Mouse (Mus musculus): ENCODE measurements around the gene Cherp. TPM values are rescaled to one million over a fixed set of nuclear protein-coding genes. Genes with fewer than 3 reads are reported as not detected.

Cherp gene
- polyA plus RNA-seq, 1 experiment from 2014 or later: 42.2 TPM

GRCm38 (mm10) chr8:72500521-72500931, 25.5 kb upstream of the Cherp start:
- Histone ChIP-seq H3K36me3 (ENCODE audit: control insufficient read depth, insufficient read depth, low read length) (peaks cover 16% of the 10 kb centered on the region), H3K9ac (ENCODE audit: low read depth, low read length) (no peak overlapping the region), H3K9me3 (replicated peaks; ENCODE audit: control insufficient read depth, low read length) (no peaks in the 10 kb centered on the region), H3K27ac (ENCODE audit: low read depth, low read length) (no peak overlapping the region), H3K4me3 (ENCODE audit: low read depth, low read length) (no peak overlapping the region), H3K4me1 (ENCODE audit: control insufficient read depth, insufficient read depth, low read length) (peaks cover 26% of the 10 kb centered on the region), H3K4me2 (no peak overlapping the region), H3K27me3 (ENCODE audit: control insufficient read depth, insufficient read depth, low read length) (no peaks in the 10 kb centered on the region)
- no peak for ATAC-seq (replicated peaks; ENCODE audit: insufficient number of reproducible peaks, low FRiP score, low TSS enrichment)
- WGBS (ENCODE audit: insufficient replicate concordance): 95% methylated on average over 1 of the region's 1 CpGs

- Histone ChIP-seq H3K4me3 (ENCODE audit: low read depth, low read length) (no peak overlapping the region), H3K9me3 (replicated peaks; ENCODE audit: control insufficient read depth, low read length) (no peaks in the 10 kb centered on the region), H3K4me2 (no peak overlapping the region), H3K36me3 (ENCODE audit: control insufficient read depth, insufficient read depth, low read length) (peaks cover 20% of the 10 kb centered on the region), H3K9ac (ENCODE audit: low read depth, low read length) (no peak overlapping the region), H3K27ac (ENCODE audit: low read depth, low read length) (peak overlapping the region; percentile 37), H3K27me3 (ENCODE audit: control insufficient read depth, insufficient read depth, low read length) (no peaks in the 10 kb centered on the region), H3K4me1 (ENCODE audit: control insufficient read depth, insufficient read depth, low read length) (peaks cover 22% of the 10 kb centered on the region)
- ATAC-seq (replicated peaks; ENCODE audit: insufficient number of reproducible peaks, low FRiP score, low TSS enrichment): no peak
- 80% methylated on average over 2 of the region's 2 CpGs for WGBS (ENCODE audit: insufficient replicate concordance)
Observed at GRCm38 (mm10) chr8:72499521-72500284, 24.7 kb upstream of the Cherp start.

GRCm38 (mm10) chr8:72498527-72498926, 23.5 kb upstream of the Cherp start:
- H3K4me1 ChIP-seq (ENCODE audit: control insufficient read depth, insufficient read depth, low read length): peaks cover 26% of the 10 kb centered on the region

GRCm38 (mm10) chr8:72497911-72498310, 22.9 kb upstream of the Cherp start:
- Histone ChIP-seq H3K27me3 (ENCODE audit: control insufficient read depth, insufficient read depth, low read length) (no peaks in the 10 kb centered on the region), H3K4me3 (ENCODE audit: low read depth, low read length) (no peak overlapping the region), H3K9ac (ENCODE audit: low read depth, low read length) (no peak overlapping the region), H3K4me2 (no peak overlapping the region), H3K27ac (ENCODE audit: low read depth, low read length) (no peak overlapping the region), H3K4me1 (ENCODE audit: control insufficient read depth, insufficient read depth, low read length) (peaks cover 24% of the 10 kb centered on the region), H3K36me3 (ENCODE audit: control insufficient read depth, insufficient read depth, low read length) (peaks cover 20% of the 10 kb centered on the region), H3K9me3 (replicated peaks; ENCODE audit: control insufficient read depth, low read length) (no peaks in the 10 kb centered on the region)
- 88% methylated on average over 1 of the region's 1 CpGs for WGBS (ENCODE audit: insufficient replicate concordance)
- no peak for ATAC-seq (replicated peaks; ENCODE audit: insufficient number of reproducible peaks, low FRiP score, low TSS enrichment)

More at GRCm38 (mm10) chr8:72498527-72498926, 23.5 kb upstream of the Cherp start:
- Histone ChIP-seq H3K27me3 (ENCODE audit: control insufficient read depth, insufficient read depth, low read length) (no peaks in the 10 kb centered on the region), H3K9ac (ENCODE audit: low read depth, low read length) (no peak overlapping the region), H3K9me3 (replicated peaks; ENCODE audit: control insufficient read depth, low read length) (no peaks in the 10 kb centered on the region), H3K27ac (ENCODE audit: low read depth, low read length) (no peak overlapping the region), H3K4me2 (no peak overlapping the region), H3K4me3 (ENCODE audit: low read depth, low read length) (no peak overlapping the region), H3K36me3 (ENCODE audit: control insufficient read depth, insufficient read depth, low read length) (peaks cover 20% of the 10 kb centered on the region)
- ATAC-seq (replicated peaks; ENCODE audit: insufficient number of reproducible peaks, low FRiP score, low TSS enrichment): no peak
- WGBS (ENCODE audit: insufficient replicate concordance): 84% methylated on average over 4 of the region's 4 CpGs

- Histone ChIP-seq H3K9ac (ENCODE audit: low read depth, low read length) (no peak overlapping the region), H3K4me2 (no peak overlapping the region), H3K27ac (ENCODE audit: low read depth, low read length) (no peak overlapping the region), H3K36me3 (ENCODE audit: control insufficient read depth, insufficient read depth, low read length) (peaks cover 17% of the 10 kb centered on the region), H3K4me1 (ENCODE audit: control insufficient read depth, insufficient read depth, low read length) (peaks cover 28% of the 10 kb centered on the region), H3K9me3 (replicated peaks; ENCODE audit: control insufficient read depth, low read length) (no peaks in the 10 kb centered on the region), H3K4me3 (ENCODE audit: low read depth, low read length) (no peak overlapping the region), H3K27me3 (ENCODE audit: control insufficient read depth, insufficient read depth, low read length) (no peaks in the 10 kb centered on the region)
- ATAC-seq (replicated peaks; ENCODE audit: insufficient number of reproducible peaks, low FRiP score, low TSS enrichment): no peak
- WGBS (ENCODE audit: insufficient replicate concordance): 92% methylated on average over 19 of the region's 19 CpGs
Observed at GRCm38 (mm10) chr8:72496217-72496616, 21.2 kb upstream of the Cherp start.

- 89% methylated on average over 23 of the region's 23 CpGs for WGBS (ENCODE audit: insufficient replicate concordance)
- no peak overlapping the region for H3K4me2 ChIP-seq
- no peaks in the 10 kb centered on the region for H3K9me3 ChIP-seq (replicated peaks; ENCODE audit: control insufficient read depth, low read length)
- no peak for ATAC-seq (replicated peaks; ENCODE audit: insufficient number of reproducible peaks, low FRiP score, low TSS enrichment)
- no peak overlapping the region for H3K4me3 ChIP-seq (ENCODE audit: low read depth, low read length)
- H3K9ac ChIP-seq (ENCODE audit: low read depth, low read length): no peak overlapping the region
- no peaks in the 10 kb centered on the region for H3K27me3 ChIP-seq (ENCODE audit: control insufficient read depth, insufficient read depth, low read length)
- no peak overlapping the region for H3K27ac ChIP-seq (ENCODE audit: low read depth, low read length)
- H3K4me1 ChIP-seq (ENCODE audit: control insufficient read depth, insufficient read depth, low read length): peaks cover 31% of the 10 kb centered on the region
- peaks cover 17% of the 10 kb centered on the region for H3K36me3 ChIP-seq (ENCODE audit: control insufficient read depth, insufficient read depth, low read length)
Observed at GRCm38 (mm10) chr8:72495411-72496111, 20.5 kb upstream of the Cherp start.

GRCm38 (mm10) chr8:72493381-72493780, 18.4 kb upstream of the Cherp start:
- Histone ChIP-seq H3K9me3 (replicated peaks; ENCODE audit: control insufficient read depth, low read length) (no peaks in the 10 kb centered on the region), H3K27ac (ENCODE audit: low read depth, low read length) (peak overlapping the region; percentile 46; the same call in 1 of the 2 replicates), H3K4me1 (ENCODE audit: control insufficient read depth, insufficient read depth, low read length) (peaks cover 20% of the 10 kb centered on the region), H3K4me2 (peak overlapping the region; percentile 70), H3K9ac (ENCODE audit: low read depth, low read length) (peak overlapping the region; percentile 86), H3K4me3 (ENCODE audit: low read depth, low read length) (peak overlapping the region; percentile 94), H3K36me3 (ENCODE audit: control insufficient read depth, insufficient read depth, low read length) (peaks cover 23% of the 10 kb centered on the region), H3K27me3 (ENCODE audit: control insufficient read depth, insufficient read depth, low read length) (no peaks in the 10 kb centered on the region)
- 15% methylated on average over 8 of the region's 8 CpGs for WGBS (ENCODE audit: insufficient replicate concordance)
- ATAC-seq (replicated peaks; ENCODE audit: insufficient number of reproducible peaks, low FRiP score, low TSS enrichment): no peak

GRCm38 (mm10) chr8:72492622-72493081, 17.6 kb upstream of the Cherp start:
- peaks cover 20% of the 10 kb centered on the region for H3K4me1 ChIP-seq (ENCODE audit: control insufficient read depth, insufficient read depth, low read length)
- no peaks in the 10 kb centered on the region for H3K9me3 ChIP-seq (replicated peaks; ENCODE audit: control insufficient read depth, low read length)
- under 1% methylated on average over 52 of the region's 56 CpGs for WGBS (ENCODE audit: insufficient replicate concordance)
- H3K36me3 ChIP-seq (ENCODE audit: control insufficient read depth, insufficient read depth, low read length): peaks cover 25% of the 10 kb centered on the region
- H3K27me3 ChIP-seq (ENCODE audit: control insufficient read depth, insufficient read depth, low read length): no peaks in the 10 kb centered on the region
- H3K9ac ChIP-seq (ENCODE audit: low read depth, low read length): peak overlapping the region; percentile 86
- H3K27ac ChIP-seq (ENCODE audit: low read depth, low read length): peak overlapping the region; percentile 46
- peak overlapping the region; percentile 94 for H3K4me3 ChIP-seq (ENCODE audit: low read depth, low read length)
- peak overlapping the region; percentile 70 for H3K4me2 ChIP-seq
- ATAC-seq (replicated peaks; ENCODE audit: insufficient number of reproducible peaks, low FRiP score, low TSS enrichment): peak; percentile 97
